Mouse (Mus musculus): ENCODE results near the gene Phf24. TPM values are rescaled to one million over a fixed set of nuclear protein-coding genes. Genes with fewer than 3 reads are reported as not detected.

The Phf24 gene
- polyA plus RNA-seq, 1 experiment from 2014 or later, result 2.9 TPM

DNA sequence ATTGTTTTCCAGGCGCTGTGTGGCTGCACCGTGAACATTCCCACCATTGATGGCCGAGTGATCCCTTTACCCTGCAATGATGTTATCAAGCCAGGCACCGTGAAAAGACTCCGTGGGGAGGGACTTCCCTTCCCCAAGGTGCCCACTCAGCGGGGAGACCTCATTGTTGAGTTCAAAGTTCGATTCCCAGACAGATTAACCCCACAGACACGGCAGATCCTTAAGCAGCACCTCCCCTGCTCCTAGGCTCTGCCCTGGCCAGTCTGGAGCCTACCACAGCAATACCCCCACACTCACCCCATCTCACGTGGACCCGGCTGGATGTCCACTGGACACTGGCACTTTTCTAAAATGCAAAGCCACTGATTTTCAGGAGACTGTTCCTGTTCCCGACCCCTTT is 40.8 kb downstream of the Phf24 start:
- no peak overlapping the region for H3K4me2 ChIP-seq
- ATAC-seq (ENCODE audit: low FRiP score) (no peak), DNase-seq (ENCODE audit: low spot score, missing footprints) (no peak)
- H3K9me3 ChIP-seq (ENCODE audit: control insufficient read depth, low read length), result no peaks in the 10 kb centered on the region
- H3K27ac ChIP-seq (ENCODE audit: low read depth, low read length), result no peak overlapping the region
- peaks cover 21% of the 10 kb centered on the region for H3K4me1 ChIP-seq (ENCODE audit: control insufficient read depth, insufficient read depth, low read length)
- no peak overlapping the region for H3K4me3 ChIP-seq (ENCODE audit: low read depth, low read length)
- no peaks in the 10 kb centered on the region for H3K27me3 ChIP-seq (ENCODE audit: control insufficient read depth, insufficient read depth, low read length)
- H3K36me3 ChIP-seq (ENCODE audit: control insufficient read depth, insufficient read depth, low read length), result peaks cover 8% of the 10 kb centered on the region; the same call in 1 of the 2 replicates
- no peak overlapping the region for H3K9ac ChIP-seq (ENCODE audit: low read length)
- WGBS, result 75% methylated on average over 11 of the region's 11 CpGs

DNA sequence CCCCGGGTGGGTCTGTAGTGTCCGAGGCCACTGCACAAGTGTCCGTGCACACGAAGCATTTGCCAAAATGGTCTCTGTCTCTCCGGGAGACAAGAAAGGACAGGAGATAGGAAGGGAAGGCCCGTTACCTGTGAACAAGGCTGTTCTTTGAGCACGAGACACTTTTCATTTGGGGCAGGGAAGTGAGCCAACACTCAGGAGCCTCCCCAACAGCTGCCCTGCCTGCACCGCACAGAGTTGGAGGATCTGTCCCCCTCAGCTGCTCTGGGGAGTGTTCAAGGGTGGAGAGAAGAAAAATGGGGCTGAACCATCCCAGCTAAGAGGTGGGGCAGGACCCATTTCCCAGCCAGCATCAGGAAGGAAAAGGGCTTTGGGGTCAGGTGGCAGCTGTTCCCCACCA is 41.5 kb downstream of the Phf24 start:
- 96% methylated on average over 8 of the region's 8 CpGs for WGBS
- Histone ChIP-seq H3K9ac (ENCODE audit: low read length) (no peak overlapping the region), H3K27me3 (ENCODE audit: control insufficient read depth, insufficient read depth, low read length) (no peaks in the 10 kb centered on the region), H3K4me2 (no peak overlapping the region), H3K4me1 (ENCODE audit: control insufficient read depth, insufficient read depth, low read length) (peaks cover 14% of the 10 kb centered on the region), H3K9me3 (ENCODE audit: control insufficient read depth, low read length) (no peaks in the 10 kb centered on the region), H3K27ac (ENCODE audit: low read depth, low read length) (no peak overlapping the region), H3K4me3 (ENCODE audit: low read depth, low read length) (no peak overlapping the region), H3K36me3 (ENCODE audit: control insufficient read depth, insufficient read depth, low read length) (peaks cover 8% of the 10 kb centered on the region; the same call in 1 of the 2 replicates)
- ATAC-seq (ENCODE audit: low FRiP score) (no peak), DNase-seq (ENCODE audit: low spot score, missing footprints) (no peak)

DNA sequence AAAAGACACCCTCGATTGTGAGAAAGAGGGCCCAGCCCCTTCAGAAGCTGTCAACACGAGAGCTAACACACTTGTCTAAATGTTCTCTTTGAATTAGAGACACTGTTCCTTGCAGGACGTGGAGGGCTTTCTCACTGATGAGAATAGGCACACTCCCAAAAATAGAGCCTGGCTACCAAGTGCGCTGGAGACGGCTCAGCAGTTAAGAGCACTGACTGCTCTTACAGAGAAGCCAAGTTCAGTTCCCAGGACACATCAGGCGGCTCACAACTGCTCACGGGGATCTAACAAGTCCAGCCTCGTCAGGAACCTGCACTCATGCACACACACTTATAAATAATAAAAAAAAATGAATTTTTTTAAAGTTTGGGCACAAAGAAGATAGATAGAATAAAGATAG is 42.5 kb downstream of the Phf24 start:
- no peak overlapping the region for H3K4me2 ChIP-seq
- no peaks in the 10 kb centered on the region for H3K27me3 ChIP-seq (ENCODE audit: control insufficient read depth, insufficient read depth, low read length)
- no peak overlapping the region for H3K4me3 ChIP-seq (ENCODE audit: low read depth, low read length)
- no peaks in the 10 kb centered on the region for H3K9me3 ChIP-seq (ENCODE audit: control insufficient read depth, low read length)
- WGBS, result 80% methylated on average over 8 of the region's 8 CpGs
- H3K4me1 ChIP-seq (ENCODE audit: control insufficient read depth, insufficient read depth, low read length), result peaks cover 4% of the 10 kb centered on the region
- no peak overlapping the region; the same call in 1 of the 2 replicates for H3K27ac ChIP-seq (ENCODE audit: low read depth, low read length)
- H3K9ac ChIP-seq (ENCODE audit: low read length), result no peak overlapping the region
- DNase-seq (ENCODE audit: low spot score, missing footprints), result no peak
- ATAC-seq (ENCODE audit: low FRiP score), result no peak
- H3K36me3 ChIP-seq (ENCODE audit: control insufficient read depth, insufficient read depth, low read length), result peaks cover 8% of the 10 kb centered on the region; the same call in 1 of the 2 replicates

DNA sequence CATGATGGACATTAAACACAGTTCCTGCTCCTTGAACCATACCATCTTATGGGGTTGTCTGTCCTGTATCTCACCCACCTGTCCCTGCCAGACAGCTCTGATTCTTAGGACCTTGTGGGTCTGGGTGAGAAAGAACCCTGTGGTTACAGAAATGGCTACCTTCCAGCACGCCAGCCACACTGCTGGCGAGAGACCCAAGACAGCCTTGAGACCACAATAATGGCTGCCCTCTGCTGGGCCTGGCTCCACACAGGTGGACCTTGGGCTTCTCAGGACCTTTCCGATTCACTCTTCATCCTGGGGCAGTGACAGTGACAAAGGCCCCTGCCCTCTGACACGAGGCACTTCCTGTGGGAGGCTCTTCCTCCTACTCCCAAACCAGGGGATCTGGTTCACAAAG is 42.9 kb downstream of the Phf24 start:
- Histone ChIP-seq H3K4me3 (ENCODE audit: low read depth, low read length) (no peak overlapping the region), H3K4me2 (no peak overlapping the region), H3K27ac (ENCODE audit: low read depth, low read length) (no peak overlapping the region), H3K9me3 (ENCODE audit: control insufficient read depth, low read length) (no peaks in the 10 kb centered on the region), H3K36me3 (ENCODE audit: control insufficient read depth, insufficient read depth, low read length) (peaks cover 8% of the 10 kb centered on the region; the same call in 1 of the 2 replicates), H3K27me3 (ENCODE audit: control insufficient read depth, insufficient read depth, low read length) (no peaks in the 10 kb centered on the region), H3K4me1 (ENCODE audit: control insufficient read depth, insufficient read depth, low read length) (peaks cover 3% of the 10 kb centered on the region; the same call in 1 of the 2 replicates), H3K9ac (ENCODE audit: low read length) (no peak overlapping the region)
- DNase-seq (ENCODE audit: low spot score, missing footprints) (no peak), ATAC-seq (ENCODE audit: low FRiP score) (no peak)
- 83% methylated on average over 4 of the region's 4 CpGs for WGBS

DNA sequence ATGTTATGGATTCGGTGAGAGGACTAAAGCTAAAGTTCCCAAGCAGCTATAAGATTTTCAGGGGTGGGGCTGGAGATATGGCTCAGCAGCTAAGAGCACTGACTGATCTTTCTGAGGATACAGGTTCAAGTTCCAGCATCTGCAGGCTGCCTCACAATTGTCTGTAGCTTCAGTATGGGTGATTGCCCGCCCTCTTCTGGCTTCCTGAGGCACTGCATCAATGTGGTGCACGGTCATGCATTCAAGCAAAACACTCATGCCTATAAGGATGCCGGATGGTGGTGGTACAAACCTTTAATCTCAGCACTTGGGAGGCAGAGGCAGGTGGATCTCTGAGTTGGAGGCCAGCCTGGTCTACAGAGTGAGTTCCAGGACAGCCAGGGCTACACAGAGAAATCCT is 45.1 kb downstream of the Phf24 start:
- Histone ChIP-seq H3K4me2 (no peak overlapping the region), H3K9me3 (ENCODE audit: control insufficient read depth, low read length) (no peaks in the 10 kb centered on the region), H3K9ac (ENCODE audit: low read length) (no peak overlapping the region), H3K4me1 (ENCODE audit: control insufficient read depth, insufficient read depth, low read length) (no peaks in the 10 kb centered on the region), H3K4me3 (ENCODE audit: low read depth, low read length) (no peak overlapping the region), H3K27me3 (ENCODE audit: control insufficient read depth, insufficient read depth, low read length) (no peaks in the 10 kb centered on the region), H3K36me3 (ENCODE audit: control insufficient read depth, insufficient read depth, low read length) (peaks cover 6% of the 10 kb centered on the region; the same call in 1 of the 2 replicates), H3K27ac (ENCODE audit: low read depth, low read length) (no peak overlapping the region)
- DNase-seq (ENCODE audit: low spot score, missing footprints) (peak; percentile 92), ATAC-seq (ENCODE audit: low FRiP score) (0 out of 2 replicates have a peak, but pooled peaks have one; percentile 40)
- WGBS, result 33% methylated on average over 4 of the region's 4 CpGs

DNA sequence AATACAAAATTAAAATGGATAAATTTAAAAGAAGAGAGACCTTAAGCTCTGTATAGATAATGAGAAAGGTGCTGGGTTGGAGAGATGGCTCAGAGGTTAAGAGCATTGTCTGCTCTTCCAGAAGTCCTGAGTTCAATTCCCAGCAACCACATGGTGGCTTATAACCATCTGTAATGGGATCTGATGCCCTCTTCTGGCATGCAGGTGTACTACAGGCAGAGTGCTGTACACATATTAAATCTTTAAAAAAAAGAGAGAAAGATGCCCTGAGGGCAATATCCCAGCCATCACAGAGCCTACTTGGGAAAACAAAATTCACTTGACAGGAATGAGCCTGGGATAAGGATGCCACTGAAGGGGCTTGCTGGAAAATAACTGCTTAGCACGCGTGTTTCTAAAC is 47.0 kb downstream of the Phf24 start:
- Histone ChIP-seq H3K4me3 (ENCODE audit: low read depth, low read length) (no peak overlapping the region), H3K27ac (ENCODE audit: low read depth, low read length) (no peak overlapping the region), H3K36me3 (ENCODE audit: control insufficient read depth, insufficient read depth, low read length) (no peaks in the 10 kb centered on the region), H3K27me3 (ENCODE audit: control insufficient read depth, insufficient read depth, low read length) (no peaks in the 10 kb centered on the region), H3K9ac (ENCODE audit: low read length) (no peak overlapping the region), H3K4me1 (ENCODE audit: control insufficient read depth, insufficient read depth, low read length) (no peaks in the 10 kb centered on the region), H3K4me2 (no peak overlapping the region), H3K9me3 (ENCODE audit: control insufficient read depth, low read length) (no peaks in the 10 kb centered on the region)
- ATAC-seq (ENCODE audit: low FRiP score), result no peak
- 89% methylated on average over 2 of the region's 2 CpGs for WGBS
- DNase-seq (ENCODE audit: low spot score, missing footprints), result no peak

DNA sequence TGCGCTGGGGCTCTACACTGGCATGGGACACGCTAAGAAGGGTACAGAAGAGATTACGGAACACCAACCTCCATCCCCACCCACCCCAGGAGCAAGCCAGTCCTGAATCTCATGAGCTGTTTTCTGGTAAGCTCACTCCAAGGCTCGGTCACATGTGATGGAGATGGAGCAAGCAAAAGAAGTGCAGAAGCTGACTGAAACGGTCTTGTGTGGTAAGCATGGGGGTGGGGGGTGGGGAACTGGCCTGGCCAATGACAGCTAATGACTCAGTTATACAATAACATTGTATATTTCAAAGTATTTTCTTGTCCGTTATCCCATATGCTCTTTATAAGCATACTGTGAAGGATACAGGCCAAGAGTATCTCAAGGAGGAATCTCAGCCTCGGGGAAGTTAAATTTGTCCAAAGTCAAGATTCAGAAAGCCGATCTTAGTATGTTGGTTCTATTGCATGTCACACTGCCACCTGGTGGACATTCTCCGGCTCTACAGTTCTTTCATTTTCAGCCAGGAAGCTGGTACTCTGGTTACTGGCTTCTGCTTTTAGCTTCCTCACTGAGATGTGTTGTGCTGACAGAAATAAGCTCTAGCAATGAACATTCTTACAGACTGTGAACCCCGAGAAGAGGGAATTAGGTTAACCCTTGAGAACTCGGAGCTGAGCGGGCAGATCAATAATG is 48.7 kb downstream of the Phf24 start:
- Histone ChIP-seq H3K9ac (ENCODE audit: low read length) (no peak overlapping the region), H3K4me3 (ENCODE audit: low read depth, low read length) (no peak overlapping the region), H3K9me3 (ENCODE audit: control insufficient read depth, low read length) (no peaks in the 10 kb centered on the region), H3K27ac (ENCODE audit: low read depth, low read length) (no peak overlapping the region), H3K4me2 (peak overlapping the region; percentile 35), H3K4me1 (ENCODE audit: control insufficient read depth, insufficient read depth, low read length) (no peaks in the 10 kb centered on the region), H3K27me3 (ENCODE audit: control insufficient read depth, insufficient read depth, low read length) (no peaks in the 10 kb centered on the region), H3K36me3 (ENCODE audit: control insufficient read depth, insufficient read depth, low read length) (no peaks in the 10 kb centered on the region)
- 12% methylated on average over 12 of the region's 12 CpGs for WGBS
- peak; percentile 42; the same call in 1 of the 2 replicates for ATAC-seq (ENCODE audit: low FRiP score)
- peak; percentile 95 for DNase-seq (ENCODE audit: low spot score, missing footprints)

DNA sequence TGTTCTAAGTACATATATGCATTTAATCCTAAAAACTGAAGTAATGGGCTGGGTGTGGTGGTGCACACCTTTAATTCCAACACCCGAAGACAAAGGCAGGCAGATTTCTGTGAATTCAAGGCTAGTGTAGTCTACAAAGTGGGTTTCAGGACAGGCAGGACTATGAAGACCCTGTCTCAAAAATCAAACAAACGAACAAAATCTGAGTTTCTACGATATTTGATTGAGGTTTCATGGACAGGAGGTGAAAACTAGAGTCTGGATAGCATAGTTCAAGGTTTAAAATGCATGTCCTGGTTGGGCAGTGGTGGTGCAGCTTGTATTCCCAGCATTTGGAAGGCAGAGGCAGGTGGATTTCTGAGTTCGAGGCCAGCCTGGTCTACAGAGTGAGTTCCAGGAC is 52.8 kb downstream of the Phf24 start, which contains the start of gene 1700022I11Rik:
Gene 1700022I11Rik, plus strand, starts transcription at position 301 of the 400 bp plus-strand sequence.
- no peak for ATAC-seq (ENCODE audit: low FRiP score)
- WGBS, result 89% methylated on average over 4 of the region's 4 CpGs
- no peaks in the 10 kb centered on the region for H3K36me3 ChIP-seq (ENCODE audit: control insufficient read depth, insufficient read depth, low read length)
- H3K9ac ChIP-seq (ENCODE audit: low read length), result no peak within 1 kb of the TSS
- H3K4me2 ChIP-seq, result no peak within 1 kb of the TSS
- DNase-seq (ENCODE audit: low spot score, missing footprints), result no peak
- no peaks in the 10 kb centered on the region for H3K9me3 ChIP-seq (ENCODE audit: control insufficient read depth, low read length)
- no peak within 1 kb of the TSS for H3K27ac ChIP-seq (ENCODE audit: low read depth, low read length)
- no peaks in the 10 kb centered on the region for H3K27me3 ChIP-seq (ENCODE audit: control insufficient read depth, insufficient read depth, low read length)
- H3K4me3 ChIP-seq (ENCODE audit: low read depth, low read length), result no peak within 1 kb of the TSS
- no peaks in the 10 kb centered on the region for H3K4me1 ChIP-seq (ENCODE audit: control insufficient read depth, insufficient read depth, low read length)

DNA sequence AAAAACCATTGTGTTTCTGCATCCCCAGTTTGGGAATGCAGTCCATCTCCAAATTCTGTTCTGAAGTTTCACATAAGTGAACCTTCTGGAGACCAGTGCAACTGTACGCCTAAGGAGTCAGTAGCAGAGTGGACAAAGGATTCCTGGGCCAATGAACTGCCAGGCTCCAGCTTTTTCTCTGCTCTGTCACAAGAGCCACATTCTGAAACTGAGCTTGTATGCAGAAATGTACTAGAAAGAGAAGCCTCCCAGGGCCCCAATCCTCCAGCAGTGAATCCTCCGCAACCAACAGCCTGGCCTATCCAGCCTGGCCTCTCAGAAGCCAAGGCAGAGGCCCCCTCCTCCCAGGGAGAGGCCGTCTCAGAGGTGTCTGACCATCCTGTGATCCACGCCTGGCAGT is 56.5 kb downstream of the Phf24 start:
- 77% methylated on average over 4 of the region's 4 CpGs for WGBS
- no peak overlapping the region for H3K27ac ChIP-seq (ENCODE audit: low read depth, low read length)
- H3K9ac ChIP-seq (ENCODE audit: low read length), result no peak overlapping the region
- H3K4me2 ChIP-seq, result no peak overlapping the region
- no peaks in the 10 kb centered on the region; the same call in 1 of the 2 replicates for H3K36me3 ChIP-seq (ENCODE audit: control insufficient read depth, insufficient read depth, low read length)
- no peak for DNase-seq (ENCODE audit: low spot score, missing footprints)
- H3K27me3 ChIP-seq (ENCODE audit: control insufficient read depth, insufficient read depth, low read length), result no peaks in the 10 kb centered on the region
- no peaks in the 10 kb centered on the region for H3K9me3 ChIP-seq (ENCODE audit: control insufficient read depth, low read length)
- no peaks in the 10 kb centered on the region for H3K4me1 ChIP-seq (ENCODE audit: control insufficient read depth, insufficient read depth, low read length)
- no peak for ATAC-seq (ENCODE audit: low FRiP score)
- H3K4me3 ChIP-seq (ENCODE audit: low read depth, low read length), result no peak overlapping the region
